Mouse (Mus musculus) neural tube, embryonic 12.5 days (tissue): ENCODE results near the gene 2310061N02Rik. TPM values are rescaled to one million over a fixed set of nuclear protein-coding genes. Genes with fewer than 3 reads are reported as not detected.
"Not testable (repeated sequence)": the region's sequence is repeated elsewhere in the genome, so short reads cannot be mapped to it uniquely, and the experiment has no call there.

Source experiments
- ATAC-seq: fragments of 200-750 bp; cut with Nextera tagmentation; 2 replicates; pipeline ENCODE4 v1.8.0; 2017; ENCODE audit warnings: low read depth, mild to moderate bottlenecking, moderate TSS enrichment, moderate library complexity; ENCODE audit not compliant: low FRiP score
- H3K27ac ChIP-seq: fragments of 300-500 bp; sonication (generic); 2 replicates; pipeline ENCODE4 v1.5.1; 2016
- H3K27me3 ChIP-seq: fragments of 300-500 bp; sonication (generic); replicated peaks from 2 replicates; pipeline ENCODE4 v1.6.1; 2016; ENCODE audit warnings: mild to moderate bottlenecking
- H3K36me3 ChIP-seq: fragments of 300-500 bp; sonication (generic); 2 replicates; pipeline ENCODE4 v1.6.1; 2016; ENCODE audit warnings: mild to moderate bottlenecking
- H3K4me1 ChIP-seq: fragments of 300-500 bp; sonication (generic); 2 replicates; pipeline ENCODE4 v1.6.1; 2016
- H3K4me2 ChIP-seq: fragments of 300-500 bp; sonication (generic); replicated peaks from 2 replicates; pipeline ENCODE4 v1.6.1; 2016; ENCODE audit warnings: mild to moderate bottlenecking
- H3K4me3 ChIP-seq: fragments of 300-500 bp; sonication (generic); 2 replicates; pipeline ENCODE4 v1.5.1; 2016
- H3K9ac ChIP-seq: fragments of 300-500 bp; sonication (generic); 2 replicates; pipeline ENCODE4 v1.6.1; 2016; ENCODE audit warnings: mild to moderate bottlenecking
- H3K9me3 ChIP-seq: fragments of 300-500 bp; sonication (generic); 2 replicates; pipeline ENCODE4 v1.6.1; 2016; ENCODE audit warnings: mild to moderate bottlenecking
- WGBS: fragments of 180-500 bp; shearing (Covaris S2); methylation state at CpG from one replicate; pipeline ENCODE4 v1.1.7; 2016; 5-methylcytosine and 5-hydroxymethylcytosine counted together
- polyA plus RNA-seq: library from polyadenylated mRNA; unstranded; fragments of >200 nt; fragmentation: Nextera tagmentation; extraction: Ambion mirVana; gene quantifications from 2 replicates; pipeline ENCODE4 v1.2.1, GENCODE M21; 2016

Gene 2310061N02Rik
- polyA plus RNA-seq = not detected in 2 replicates

- Histone ChIP-seq H3K36me3 (no peaks in the 10 kb centered on the region), H3K27ac (no peak within 1 kb of the TSS), H3K4me2 (no peak within 1 kb of the TSS), H3K4me1 (no peaks in the 10 kb centered on the region), H3K9me3 (no peaks in the 10 kb centered on the region), H3K4me3 (no peak within 1 kb of the TSS), H3K9ac (no peak within 1 kb of the TSS), H3K27me3 (no peaks in the 10 kb centered on the region)
- 91% methylated on average over 10 of the region's 10 CpGs for WGBS
- ATAC-seq = no peak
Observed at GRCm38 (mm10) chr16:88707496-88708012, at the start of gene 2310061N02Rik. Gene 2310061N02Rik (minus strand): TSS chr16:88707962.

- not testable (repeated sequence) for H3K4me2 ChIP-seq, H3K4me1 ChIP-seq, H3K9me3 ChIP-seq, H3K9ac ChIP-seq, H3K36me3 ChIP-seq, H3K27me3 ChIP-seq, ATAC-seq, H3K4me3 ChIP-seq, H3K27ac ChIP-seq
- 85% methylated on average over 3 of the region's 3 CpGs for WGBS
Observed at GRCm38 (mm10) chr16:88751535-88751934, 43.8 kb upstream of the 2310061N02Rik start, which contains the start of gene Krtap13. Gene Krtap13 (minus strand): TSS chr16:88751635.

GRCm38 (mm10) chr16:88747943-88748342, 40.2 kb upstream of the 2310061N02Rik start:
- no peaks in the 10 kb centered on the region for H3K9me3 ChIP-seq
- H3K9ac ChIP-seq = no peak overlapping the region
- no peaks in the 10 kb centered on the region for H3K4me1 ChIP-seq
- no peak overlapping the region for H3K27ac ChIP-seq
- 70% methylated on average over 4 of the region's 4 CpGs for WGBS
- no peaks in the 10 kb centered on the region for H3K27me3 ChIP-seq
- H3K36me3 ChIP-seq = no peaks in the 10 kb centered on the region
- no peak overlapping the region for H3K4me3 ChIP-seq
- ATAC-seq = no peak
- no peak overlapping the region for H3K4me2 ChIP-seq

GRCm38 (mm10) chr16:88744750-88745340, 37.1 kb upstream of the 2310061N02Rik start:
- no peaks in the 10 kb centered on the region for H3K9me3 ChIP-seq
- no peak overlapping the region for H3K9ac ChIP-seq
- ATAC-seq = no peak
- no peak overlapping the region for H3K4me2 ChIP-seq
- no peaks in the 10 kb centered on the region for H3K4me1 ChIP-seq
- H3K27ac ChIP-seq = no peak overlapping the region
- WGBS = 82% methylated on average over 4 of the region's 4 CpGs
- H3K36me3 ChIP-seq = no peaks in the 10 kb centered on the region
- no peak overlapping the region for H3K4me3 ChIP-seq
- no peaks in the 10 kb centered on the region for H3K27me3 ChIP-seq

- no peak for ATAC-seq
- no peaks in the 10 kb centered on the region for H3K27me3 ChIP-seq
- WGBS = 73% methylated on average over 2 of the region's 2 CpGs
- H3K36me3 ChIP-seq = no peaks in the 10 kb centered on the region
- no peak overlapping the region for H3K27ac ChIP-seq
- no peak overlapping the region for H3K4me2 ChIP-seq
- H3K4me3 ChIP-seq = no peak overlapping the region
- H3K9ac ChIP-seq = no peak overlapping the region
- no peaks in the 10 kb centered on the region for H3K9me3 ChIP-seq
- H3K4me1 ChIP-seq = no peaks in the 10 kb centered on the region
Observed at GRCm38 (mm10) chr16:88735391-88735790, 27.6 kb upstream of the 2310061N02Rik start.

- H3K4me1 ChIP-seq = no peaks in the 10 kb centered on the region
- no peaks in the 10 kb centered on the region for H3K36me3 ChIP-seq
- H3K4me3 ChIP-seq = no peak within 1 kb of the TSS
- H3K4me2 ChIP-seq = no peak within 1 kb of the TSS
- no peak within 1 kb of the TSS for H3K9ac ChIP-seq
- no peaks in the 10 kb centered on the region for H3K9me3 ChIP-seq
- H3K27ac ChIP-seq = no peak within 1 kb of the TSS
- no peak for ATAC-seq
- H3K27me3 ChIP-seq = no peaks in the 10 kb centered on the region
- WGBS = 86% methylated on average over 4 of the region's 4 CpGs
Observed at GRCm38 (mm10) chr16:88728812-88729275, 21.1 kb upstream of the 2310061N02Rik start, which contains the start of gene Krtap13-1. Gene Krtap13-1 (plus strand): TSS chr16:88728862.

- Histone ChIP-seq H3K36me3 (no peaks in the 10 kb centered on the region), H3K4me2 (no peak overlapping the region), H3K4me1 (peaks cover 4% of the 10 kb centered on the region; the same call in 1 of the 2 replicates), H3K4me3 (no peak overlapping the region), H3K9me3 (peaks cover 5% of the 10 kb centered on the region; the same call in 1 of the 2 replicates), H3K27ac (no peak overlapping the region), H3K27me3 (no peaks in the 10 kb centered on the region), H3K9ac (no peak overlapping the region)
- 19% methylated on average over 1 of the region's 1 CpGs for WGBS
- ATAC-seq = no peak
Observed at GRCm38 (mm10) chr16:88720031-88720430, 12.3 kb upstream of the 2310061N02Rik start.

- no peaks in the 10 kb centered on the region for H3K4me1 ChIP-seq
- no peaks in the 10 kb centered on the region for H3K27me3 ChIP-seq
- no peak overlapping the region for H3K4me2 ChIP-seq
- no peak for ATAC-seq
- no peak overlapping the region for H3K9ac ChIP-seq
- H3K27ac ChIP-seq = no peak overlapping the region
- H3K9me3 ChIP-seq = peaks cover 5% of the 10 kb centered on the region; the same call in 1 of the 2 replicates
- H3K4me3 ChIP-seq = no peak overlapping the region
- no peaks in the 10 kb centered on the region for H3K36me3 ChIP-seq
Observed at GRCm38 (mm10) chr16:88716549-88716948, 8.8 kb upstream of the 2310061N02Rik start.

GRCm38 (mm10) chr16:88711245-88711644, 3.5 kb upstream of the 2310061N02Rik start:
- Histone ChIP-seq H3K27me3 (no peaks in the 10 kb centered on the region), H3K9ac (no peak overlapping the region), H3K4me1 (no peaks in the 10 kb centered on the region), H3K27ac (no peak overlapping the region), H3K36me3 (no peaks in the 10 kb centered on the region), H3K9me3 (no peaks in the 10 kb centered on the region), H3K4me2 (no peak overlapping the region), H3K4me3 (no peak overlapping the region)
- WGBS = 85% methylated on average over 6 of the region's 6 CpGs
- no peak for ATAC-seq

- Histone ChIP-seq H3K4me1 (no peaks in the 10 kb centered on the region), H3K36me3 (no peaks in the 10 kb centered on the region), H3K4me2 (no peak overlapping the region), H3K27me3 (no peaks in the 10 kb centered on the region), H3K9me3 (no peaks in the 10 kb centered on the region), H3K4me3 (no peak overlapping the region), H3K9ac (no peak overlapping the region), H3K27ac (no peak overlapping the region)
- ATAC-seq = no peak
- 82% methylated on average over 4 of the region's 4 CpGs for WGBS
Observed at GRCm38 (mm10) chr16:88710757-88711156, 3.0 kb upstream of the 2310061N02Rik start.

- 70% methylated on average over 4 of the region's 4 CpGs for WGBS
Observed at GRCm38 (mm10) chr16:88701072-88701864, 6.5 kb downstream of the 2310061N02Rik start.

GRCm38 (mm10) chr16:88696256-88696655, 11.5 kb downstream of the 2310061N02Rik start:
- no peaks in the 10 kb centered on the region for H3K4me1 ChIP-seq
- no peak overlapping the region for H3K4me3 ChIP-seq
- H3K9ac ChIP-seq = no peak overlapping the region
- H3K4me2 ChIP-seq = no peak overlapping the region
- H3K36me3 ChIP-seq = no peaks in the 10 kb centered on the region
- H3K9me3 ChIP-seq = no peaks in the 10 kb centered on the region
- no peaks in the 10 kb centered on the region for H3K27me3 ChIP-seq
- WGBS = 71% methylated on average over 4 of the region's 4 CpGs
- no peak for ATAC-seq
- H3K27ac ChIP-seq = no peak overlapping the region

More at GRCm38 (mm10) chr16:88701072-88701864, 6.5 kb downstream of the 2310061N02Rik start:
- Histone ChIP-seq H3K27ac (no peak overlapping the region), H3K9ac (no peak overlapping the region), H3K36me3 (no peaks in the 10 kb centered on the region), H3K4me2 (no peak overlapping the region), H3K4me1 (no peaks in the 10 kb centered on the region), H3K9me3 (no peaks in the 10 kb centered on the region), H3K4me3 (no peak overlapping the region), H3K27me3 (no peaks in the 10 kb centered on the region)
- ATAC-seq = no peak
